Mouse (Mus musculus) cerebellum, adult 11-12 months (tissue): ENCODE data around the gene Pemt.
A peak's percentile ranks its signal among the peaks of the same experiment; 100 is the strongest.

Experiments used
- DNase-seq: peaks from one replicate; pipeline ENCODE4 v3.0.0; 2022

Gene Pemt

GRCm38 (mm10) chr11:60048841-60049240 is 2.6 kb upstream of the Pemt start:
- no peak for DNase-seq

GRCm38 (mm10) chr11:60045676-60046057 is 622 bp downstream of the Pemt start:
- DNase-seq = no peak

- DNase-seq = no peak
Observed at GRCm38 (mm10) chr11:60044777-60045176, 1.5 kb downstream of the Pemt start.

DNA sequence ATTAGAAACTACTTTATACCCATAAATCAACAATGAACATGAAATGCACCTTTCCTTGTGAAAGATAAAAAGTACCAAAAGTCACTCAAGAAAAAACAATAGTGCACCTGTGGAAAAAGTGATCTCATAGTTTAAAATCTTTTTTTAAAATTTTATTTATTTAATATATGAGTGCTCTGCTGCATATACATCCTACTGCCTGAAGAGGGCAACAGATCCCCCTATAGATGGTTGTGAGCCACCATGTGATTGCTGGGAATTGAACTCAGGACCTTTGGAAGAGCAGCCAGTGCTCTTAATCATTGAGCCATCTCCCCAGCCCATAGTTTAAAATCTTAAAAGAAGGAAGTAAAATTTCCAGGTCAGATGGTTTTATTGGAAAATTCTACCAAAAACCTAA is 4.0 kb downstream of the Pemt start:
- DNase-seq = no peak

- no peak for DNase-seq
Observed at GRCm38 (mm10) chr11:60036537-60037220, 9.6 kb downstream of the Pemt start.

- DNase-seq = no peak
Observed at GRCm38 (mm10) chr11:60034911-60035400, 11.3 kb downstream of the Pemt start.

- DNase-seq = peak; percentile 70
Observed at GRCm38 (mm10) chr11:60034293-60034692, 12.0 kb downstream of the Pemt start.

DNA sequence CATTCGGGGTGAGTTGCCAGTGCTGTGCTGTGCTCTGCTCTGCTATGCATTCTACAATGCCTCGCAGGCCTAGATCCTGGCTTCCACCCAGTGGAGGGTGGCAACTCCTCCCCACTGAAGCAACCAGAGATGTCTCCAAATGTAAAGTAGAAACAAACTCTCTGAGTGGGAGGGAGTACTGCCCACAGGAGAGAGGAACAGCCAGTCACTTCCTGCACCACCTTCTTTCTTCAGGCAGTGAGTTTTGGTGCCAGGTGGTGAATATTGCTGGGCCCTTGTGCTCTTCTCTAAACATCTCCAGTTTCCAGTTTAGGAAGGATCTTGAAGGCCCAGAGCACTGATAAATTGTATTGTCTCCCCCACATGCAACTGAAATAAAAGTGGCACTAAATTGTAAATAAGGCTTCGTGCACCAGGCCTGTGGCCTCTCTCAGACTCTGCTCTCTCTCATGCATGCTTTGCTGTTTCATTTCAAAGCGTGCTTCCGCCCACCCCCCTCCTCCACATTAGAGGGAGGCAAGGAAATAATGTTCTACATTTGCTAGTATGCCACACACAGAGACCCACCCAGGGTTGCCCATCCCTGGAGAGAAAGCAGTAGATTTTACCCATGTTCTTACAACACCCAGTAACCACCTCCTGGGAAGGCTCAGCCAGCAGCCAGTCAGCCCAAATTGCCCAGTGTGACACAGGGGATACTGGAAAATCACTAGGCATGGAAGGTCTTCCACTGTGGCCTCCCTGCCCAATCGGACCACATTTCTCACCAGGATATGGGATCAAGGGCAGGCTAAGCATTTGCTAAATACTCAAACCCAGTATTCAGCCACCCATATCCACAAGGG is 13.5 kb downstream of the Pemt start:
- no peak for DNase-seq

- peak; percentile 62 for DNase-seq
Observed at GRCm38 (mm10) chr11:60030747-60031331, 15.4 kb downstream of the Pemt start.

DNA sequence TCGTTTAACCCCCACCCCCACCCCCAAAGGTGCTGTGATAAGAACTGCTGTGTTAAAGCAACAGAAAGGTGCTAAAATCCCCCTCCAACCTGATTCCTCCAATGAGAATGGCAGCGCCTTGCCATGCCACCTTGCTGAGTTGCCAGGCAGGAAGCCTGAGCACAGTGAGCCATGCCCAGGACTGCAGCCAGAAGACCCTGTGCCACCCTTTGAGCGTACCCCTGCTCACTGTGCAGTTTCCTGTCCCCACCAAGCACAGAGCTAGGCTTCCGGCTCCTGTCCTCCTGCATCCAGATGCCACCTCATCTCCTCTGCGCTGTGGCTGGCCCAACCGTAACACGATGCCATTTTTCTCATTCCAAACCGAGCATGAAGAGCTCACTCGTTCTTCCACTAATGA is 16.3 kb downstream of the Pemt start:
- DNase-seq = no peak

GRCm38 (mm10) chr11:60027913-60028875 is 18.1 kb downstream of the Pemt start:
- peak; percentile 88 for DNase-seq

DNA sequence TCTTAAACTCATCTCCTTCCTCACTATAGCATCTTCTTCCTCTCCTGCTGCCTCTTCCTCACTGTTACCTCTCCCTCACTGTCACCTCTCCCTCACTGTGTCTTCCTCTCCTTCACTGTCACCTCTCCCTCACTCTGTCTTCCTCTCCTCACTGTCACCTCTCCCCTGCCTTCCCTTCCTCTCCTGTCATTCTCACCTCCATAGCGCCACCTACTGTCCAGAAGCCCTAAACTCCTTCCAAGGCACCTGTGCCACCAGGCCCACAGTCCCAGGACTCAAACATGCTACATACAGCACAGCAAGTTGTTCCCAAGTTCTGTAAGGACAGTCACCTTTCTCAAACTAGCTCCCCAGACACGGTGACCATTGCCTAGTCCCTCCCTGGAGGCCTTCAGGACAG is 19.0 kb downstream of the Pemt start:
- DNase-seq = peak; percentile 78

DNA sequence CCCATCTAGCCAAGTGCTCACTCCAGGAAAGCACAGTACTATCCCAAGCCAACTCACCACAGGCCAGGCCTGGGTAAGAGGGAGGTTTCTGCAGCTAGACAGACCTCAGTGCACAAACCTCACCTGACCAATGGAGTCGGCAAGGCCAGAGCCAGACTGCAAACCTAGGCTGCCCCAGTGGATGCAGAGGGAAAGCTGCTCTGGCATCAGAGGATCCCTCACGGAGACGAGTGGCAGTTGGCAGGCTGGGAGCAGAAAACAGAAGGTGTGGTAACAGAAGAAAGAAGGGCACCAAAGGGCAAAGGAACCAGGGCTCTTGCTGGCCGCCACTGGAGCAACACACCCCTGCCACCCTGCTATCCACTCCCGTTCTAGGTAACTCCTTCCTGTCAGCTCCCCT is 20.1 kb downstream of the Pemt start:
- DNase-seq = peak; percentile 39

GRCm38 (mm10) chr11:60021201-60021600 is 25.1 kb downstream of the Pemt start:
- DNase-seq = peak; percentile 48

- no peak for DNase-seq
Observed at GRCm38 (mm10) chr11:60016726-60017125, 29.6 kb downstream of the Pemt start.

GRCm38 (mm10) chr11:60011516-60011915 is 34.8 kb downstream of the Pemt start:
- DNase-seq = no peak

DNA sequence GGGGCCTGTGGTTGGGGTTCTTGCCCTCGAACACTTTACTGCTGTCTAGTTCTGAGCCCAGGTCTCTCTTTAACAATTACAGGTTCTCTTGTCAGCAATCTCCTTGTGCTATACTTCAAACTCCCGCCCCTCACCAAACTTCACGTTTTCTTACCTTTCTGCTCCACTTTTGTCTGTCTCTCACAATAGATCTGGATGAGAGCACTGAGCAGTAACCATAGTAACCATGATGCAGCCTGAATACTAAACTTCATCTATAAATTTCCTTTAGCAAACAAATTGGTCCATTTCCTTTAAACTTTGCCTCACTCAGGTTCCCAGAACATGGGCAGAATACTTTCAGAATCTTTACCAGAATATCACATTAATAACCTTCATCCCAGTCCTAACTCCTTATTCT is 36.8 kb downstream of the Pemt start:
- no peak for DNase-seq

DNA sequence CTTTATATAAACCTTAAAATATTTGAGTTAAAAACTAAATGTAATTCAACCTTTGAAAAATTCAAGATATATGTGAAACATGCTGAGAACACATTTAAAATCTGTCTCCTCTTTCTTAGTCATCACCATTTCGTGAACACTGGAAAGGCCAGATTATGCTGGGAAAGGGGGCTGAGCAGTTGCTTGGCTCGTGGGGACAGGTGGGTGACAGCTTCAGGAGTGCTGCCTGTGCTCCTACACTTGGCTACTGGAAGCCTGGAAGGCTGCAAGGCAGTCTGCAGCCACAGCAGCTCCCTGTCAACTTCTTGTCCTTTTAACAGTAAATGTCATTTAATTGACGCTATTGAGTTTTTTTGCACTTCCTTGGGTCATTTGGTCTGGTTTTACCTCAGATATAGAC is 40.4 kb downstream of the Pemt start:
- no peak for DNase-seq

DNA sequence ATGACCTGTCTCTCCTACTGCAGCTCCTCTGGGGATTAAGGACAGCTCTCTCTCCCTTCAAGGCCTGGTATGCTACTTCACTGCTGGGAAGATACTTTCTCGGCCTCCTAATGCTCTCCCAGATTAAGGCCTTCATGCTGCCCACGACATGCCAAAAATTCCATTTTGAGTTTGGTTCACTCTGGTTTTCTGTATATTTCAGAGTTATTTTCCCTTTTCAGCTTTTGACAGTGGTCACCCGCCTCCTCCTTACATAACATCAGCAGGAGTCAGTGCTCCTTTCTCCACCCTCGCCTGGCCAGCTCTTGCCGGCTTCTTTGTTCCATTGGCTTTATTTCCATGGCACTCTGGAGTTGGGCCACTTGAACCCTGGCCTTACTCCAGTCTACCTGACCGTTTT is 41.6 kb downstream of the Pemt start:
- no peak for DNase-seq

- no peak for DNase-seq
Observed at GRCm38 (mm10) chr11:60003811-60004210, 42.5 kb downstream of the Pemt start.

DNA sequence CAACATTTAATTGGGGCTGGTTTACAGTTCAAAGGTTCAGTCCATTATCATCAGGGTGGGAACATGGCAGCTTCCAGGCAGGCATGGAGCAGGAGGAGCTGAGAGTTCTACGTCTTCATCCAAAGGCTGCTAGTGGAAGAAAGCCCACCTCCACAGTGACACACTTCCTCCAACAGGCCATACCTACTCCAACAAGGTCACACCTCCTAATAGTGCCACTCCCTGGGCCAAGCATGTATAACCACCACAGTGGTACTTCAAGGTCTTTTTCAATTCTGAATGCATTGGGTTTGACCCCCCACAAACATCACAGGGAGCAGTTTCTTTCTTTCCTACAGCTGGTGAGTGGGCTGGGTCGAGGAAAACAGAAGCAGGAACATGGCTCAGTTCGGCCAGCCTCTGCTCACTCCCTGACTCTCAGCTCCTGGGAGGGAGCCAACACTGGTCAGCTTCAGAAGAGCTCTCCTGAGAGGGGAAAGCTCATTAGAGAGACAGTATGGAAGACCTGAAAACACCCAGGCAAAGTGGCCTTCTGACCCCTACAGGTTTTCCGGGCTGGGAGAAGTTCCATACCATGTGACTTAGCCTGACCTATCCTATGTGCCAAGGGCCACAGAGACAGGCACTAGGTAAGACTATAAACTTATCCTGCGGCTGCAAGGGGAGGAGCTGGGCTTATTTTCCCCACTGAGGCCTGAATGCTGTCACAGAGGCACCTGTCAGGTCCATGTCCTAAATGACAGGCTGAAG is 44.9 kb downstream of the Pemt start:
- DNase-seq = no peak

DNA sequence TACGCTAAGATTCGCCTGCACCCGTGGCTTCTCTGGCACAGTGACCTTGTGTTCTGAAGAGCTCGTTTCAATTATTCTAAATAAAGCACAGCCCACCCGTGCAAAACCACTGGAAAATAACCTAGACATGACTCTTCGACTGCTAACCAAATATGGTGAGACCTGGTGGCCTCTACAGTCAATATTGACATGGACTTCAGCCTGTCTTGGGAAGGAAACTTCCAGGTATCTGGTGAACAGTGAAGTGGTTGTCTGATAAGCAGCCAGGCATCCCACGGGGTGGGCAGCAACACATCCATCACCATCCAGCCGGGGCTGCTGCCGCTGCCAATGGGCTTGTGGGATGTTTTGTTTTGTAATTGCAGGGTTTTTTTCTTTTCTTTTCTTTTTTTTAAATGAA is 52.0 kb downstream of the Pemt start:
- no peak for DNase-seq
